Mouse (Mus musculus) midbrain, embryonic 11.5 days (tissue): Measurements from ENCODE around the gene Gm3183. TPM values are rescaled to one million over a fixed set of nuclear protein-coding genes. Genes with fewer than 3 reads are reported as not detected.
"Not testable (repeated sequence)": the region's sequence is repeated elsewhere in the genome, so short reads cannot be mapped to it uniquely, and the experiment has no call there.

Experiments used
- ATAC-seq: fragments of 200-750 bp; cut with Nextera tagmentation; 2 replicates; pipeline ENCODE4 v1.8.0; 2017; ENCODE audit warnings: moderate TSS enrichment, moderate library complexity; ENCODE audit not compliant: low FRiP score
- DNase-seq: peaks from one replicate; pipeline ENCODE4 v3.0.0; 2015; ENCODE audit warnings: low spot score; ENCODE audit errors: missing footprints
- H3K27ac ChIP-seq: fragments of 300-500 bp; sonication (generic); 2 replicates; pipeline ENCODE4 v1.5.1; 2014; ENCODE audit warnings: low read depth, low read length
- H3K27me3 ChIP-seq: fragments of 300-500 bp; sonication (generic); 2 replicates; pipeline ENCODE4 v1.6.1; 2014; ENCODE audit warnings: mild to moderate bottlenecking, low read length, moderate library complexity, mixed read lengths; ENCODE audit not compliant: control insufficient read depth, insufficient read depth
- H3K36me3 ChIP-seq: fragments of 300-500 bp; sonication (generic); 2 replicates; pipeline ENCODE4 v1.6.1; 2014; ENCODE audit warnings: mild to moderate bottlenecking, low read length, moderate library complexity, mixed read lengths; ENCODE audit not compliant: control insufficient read depth, insufficient read depth
- H3K4me1 ChIP-seq: fragments of 300-500 bp; sonication (generic); 2 replicates; pipeline ENCODE4 v1.6.1; 2014; ENCODE audit warnings: low read length; ENCODE audit not compliant: control insufficient read depth, insufficient read depth
- H3K4me2 ChIP-seq: fragments of 300-500 bp; sonication (generic); 2 replicates; pipeline ENCODE4 v1.6.1; 2014; ENCODE audit warnings: mild to moderate bottlenecking, moderate library complexity
- H3K4me3 ChIP-seq: fragments of 300-500 bp; sonication (generic); 2 replicates; pipeline ENCODE4 v1.5.1; 2014; ENCODE audit warnings: low read depth, low read length
- H3K9ac ChIP-seq: fragments of 300-500 bp; sonication (generic); 2 replicates; pipeline ENCODE4 v1.6.1; 2014; ENCODE audit warnings: low read length
- H3K9me3 ChIP-seq: fragments of 300-500 bp; sonication (generic); 2 replicates; pipeline ENCODE4 v1.6.1; 2016; ENCODE audit warnings: low read length; ENCODE audit not compliant: control insufficient read depth
- WGBS: fragments of 180-500 bp; shearing (Covaris S2); extraction: QIAGEN DNeasy Blood & Tissue Kit; methylation state at CpG from one replicate; pipeline ENCODE4 v1.1.7; 2014; 5-methylcytosine and 5-hydroxymethylcytosine counted together
- polyA plus RNA-seq: library from polyadenylated mRNA; unstranded; fragments of >200 nt; fragmentation: Nextera tagmentation; extraction: Ambion mirVana; gene quantifications from 2 replicates; pipeline ENCODE4 v1.2.1, GENCODE M21; 2014

The Gm3183 gene
- polyA plus RNA-seq = not detected in 2 replicates

- no CpG with 5 or more reads among the region's 1 CpGs for WGBS
- ATAC-seq, H3K27me3 ChIP-seq: not testable (repeated sequence)
These were observed at the start of gene Gm3183 for GRCm38 (mm10) chr5:94865136-94865535. Gm3183 (plus strand) TSS chr5:94865436.

More at GRCm38 (mm10) chr5:94865136-94865535, at the start of gene Gm3183:
- not testable (repeated sequence) for H3K36me3 ChIP-seq, DNase-seq, H3K9ac ChIP-seq, H3K27ac ChIP-seq, H3K9me3 ChIP-seq, H3K4me2 ChIP-seq, H3K4me1 ChIP-seq, H3K4me3 ChIP-seq

Other genes starting within 250 kb of the Gm3183 start
- gene Gm3147, start 249.1 kb upstream of the Gm3183 start, polyA plus RNA-seq = not detected in 2 replicates
- gene Gm6509, start 241.5 kb upstream of the Gm3183 start, polyA plus RNA-seq = not detected in 2 replicates
- not detected in 2 replicates for gene Gm6205, start 217.1 kb upstream of the Gm3183 start, polyA plus RNA-seq
- gene Gm6367, start 123.2 kb downstream of the Gm3183 start, polyA plus RNA-seq = not detected in 2 replicates
- not detected in 2 replicates for gene Gm7942, start 241.5 kb downstream of the Gm3183 start, polyA plus RNA-seq